Mouse (Mus musculus) hindbrain, embryonic 16.5 days (tissue): ENCODE data around the gene Selenoi. TPM values are rescaled to one million over a fixed set of nuclear protein-coding genes. Genes with fewer than 3 reads are reported as not detected.

Source experiments
- ATAC-seq: fragments of 200-750 bp; cut with Nextera tagmentation; 2 replicates; pipeline ENCODE4 v1.8.0; 2017; ENCODE audit warnings: moderate TSS enrichment, moderate library complexity
- H3K27ac ChIP-seq: fragments of 300-500 bp; sonication (generic); 2 replicates; pipeline ENCODE4 v1.5.1; 2014; ENCODE audit warnings: low read depth, mild to moderate bottlenecking, control low read depth, low read length, moderate library complexity
- H3K27me3 ChIP-seq: fragments of 300-500 bp; sonication (generic); replicated peaks from 2 replicates; pipeline ENCODE4 v1.6.1; 2014; ENCODE audit warnings: low read length; ENCODE audit not compliant: control insufficient read depth, insufficient read depth
- H3K36me3 ChIP-seq: fragments of 300-500 bp; sonication (generic); 2 replicates; pipeline ENCODE4 v1.6.1; 2014; ENCODE audit warnings: mild to moderate bottlenecking, low read length, moderate library complexity, mixed read lengths; ENCODE audit not compliant: control insufficient read depth, insufficient read depth
- H3K4me1 ChIP-seq: fragments of 300-500 bp; sonication (generic); 2 replicates; pipeline ENCODE4 v1.6.1; 2014; ENCODE audit warnings: low read depth, low read length; ENCODE audit not compliant: control insufficient read depth, insufficient read depth
- H3K4me2 ChIP-seq: fragments of 300-500 bp; sonication (generic); 2 replicates; pipeline ENCODE4 v1.6.1; 2014; ENCODE audit warnings: mild to moderate bottlenecking, low read length, control low read depth, moderate library complexity
- H3K4me3 ChIP-seq: fragments of 300-500 bp; sonication (generic); 2 replicates; pipeline ENCODE4 v1.5.1; 2014; ENCODE audit warnings: mild to moderate bottlenecking, low read length, control low read depth, moderate library complexity
- H3K9ac ChIP-seq: fragments of 300-500 bp; sonication (generic); 2 replicates; pipeline ENCODE4 v1.6.1; 2014; ENCODE audit warnings: low read depth, mild to moderate bottlenecking, control low read depth, low read length, moderate library complexity
- H3K9me3 ChIP-seq: fragments of 300-500 bp; sonication (generic); 2 replicates; pipeline ENCODE4 v1.6.1; 2014; ENCODE audit warnings: mild to moderate bottlenecking, low read length, moderate library complexity; ENCODE audit not compliant: control insufficient read depth
- WGBS: fragments of 180-500 bp; shearing (Covaris S2); extraction: QIAGEN DNeasy Blood & Tissue Kit; methylation state at CpG from one replicate; pipeline ENCODE4 v1.1.7; 2014; 5-methylcytosine and 5-hydroxymethylcytosine counted together
- polyA plus RNA-seq: library from polyadenylated mRNA; unstranded; fragments of >200 nt; fragmentation: Nextera tagmentation; extraction: Ambion mirVana; gene quantifications from 2 replicates; pipeline ENCODE4 v1.2.1, GENCODE M21; 2015

Gene Selenoi
- polyA plus RNA-seq = 26.5 and 29.8 TPM in 2 replicates

DNA sequence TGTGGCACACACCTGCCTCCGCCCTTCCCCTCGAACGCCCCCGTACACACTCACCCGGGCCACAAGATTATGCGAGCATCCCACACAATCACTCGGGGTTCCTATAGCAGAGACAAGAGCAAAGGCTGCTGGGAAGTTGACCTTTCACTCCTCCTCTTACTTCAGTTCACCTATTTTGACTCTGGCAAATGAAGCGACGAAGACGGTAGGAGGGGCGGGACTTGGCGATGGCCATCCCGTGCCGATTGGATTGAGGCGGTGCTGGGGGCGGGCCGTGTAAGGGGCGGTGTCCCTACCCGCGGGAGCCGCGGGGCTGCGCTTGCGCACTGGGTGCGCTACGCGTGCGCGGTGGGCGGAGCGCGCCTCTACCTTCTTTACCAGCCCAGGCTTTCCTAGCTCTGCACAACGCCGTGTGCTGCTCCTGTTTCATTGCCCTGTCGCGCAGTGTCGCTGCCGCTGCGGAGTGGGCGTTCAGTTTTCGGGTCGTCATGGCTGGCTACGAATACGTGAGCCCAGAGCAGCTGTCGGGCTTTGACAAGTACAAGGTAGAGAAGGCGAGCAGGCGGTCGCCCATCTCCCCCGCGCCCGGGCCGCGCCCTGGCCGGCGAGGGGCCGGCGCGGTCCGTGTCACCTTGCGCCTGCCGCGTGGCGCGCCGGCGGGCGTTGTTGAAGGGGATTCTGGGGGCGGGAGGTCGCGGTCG lies at the start of gene Selenoi:
TSS of gene Selenoi (plus strand) at position 311 of the 701 bp plus-strand sequence.
- H3K9me3 ChIP-seq = no peaks in the 10 kb centered on the region
- 1% methylated on average over 70 of the region's 71 CpGs for WGBS
- H3K4me1 ChIP-seq = peaks cover 26% of the 10 kb centered on the region
- ATAC-seq = peak; percentile 99
- no peaks in the 10 kb centered on the region; the same call in 1 of the 2 replicates for H3K36me3 ChIP-seq
- no peaks in the 10 kb centered on the region for H3K27me3 ChIP-seq
- peak within 1 kb of the TSS; percentile 89 for H3K9ac ChIP-seq
- H3K27ac ChIP-seq = peak within 1 kb of the TSS; percentile 94
- H3K4me2 ChIP-seq = peak within 1 kb of the TSS; percentile 90
- peak within 1 kb of the TSS; percentile 82 for H3K4me3 ChIP-seq

DNA sequence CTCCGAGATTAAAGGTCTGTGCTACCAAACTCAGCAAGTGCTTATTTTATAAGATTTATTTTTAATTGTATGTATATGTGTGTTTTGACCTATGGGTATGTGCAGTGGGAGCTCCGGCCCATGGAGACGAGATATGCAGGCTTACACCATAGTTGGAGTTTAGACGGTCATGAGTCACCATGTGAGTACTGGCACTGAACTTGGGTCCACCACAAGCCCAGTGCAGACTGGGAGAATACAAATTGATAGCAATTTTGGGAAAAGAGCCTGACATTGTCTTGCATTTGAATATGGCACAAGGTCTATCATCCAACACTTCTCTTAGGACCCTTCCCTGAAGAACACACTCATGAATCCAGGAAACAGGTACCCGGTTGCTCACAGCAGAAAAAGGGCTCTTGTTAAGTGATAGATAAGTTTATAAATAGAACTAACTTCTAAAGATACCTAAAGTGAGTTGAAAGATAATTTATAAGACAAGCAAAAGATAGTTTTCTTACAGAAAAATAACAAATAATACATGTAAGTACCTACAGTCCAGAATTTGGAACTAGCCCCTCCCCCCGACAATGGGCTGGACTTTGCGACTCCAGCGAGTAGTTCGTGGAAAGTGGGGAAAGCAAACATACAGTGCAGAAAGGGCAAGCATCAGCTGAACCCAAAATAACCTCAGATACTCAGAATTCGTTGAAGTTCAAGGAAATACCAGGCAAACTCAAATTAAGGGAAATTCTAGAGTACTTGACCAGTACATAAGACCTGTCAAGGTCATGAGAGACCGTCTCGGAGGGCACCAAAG lies 44.5 kb upstream of the Selenoi start:
- no peaks in the 10 kb centered on the region for H3K4me1 ChIP-seq
- H3K9ac ChIP-seq = no peak overlapping the region
- no peak for ATAC-seq
- no peak overlapping the region for H3K4me2 ChIP-seq
- no peaks in the 10 kb centered on the region for H3K9me3 ChIP-seq
- no peaks in the 10 kb centered on the region for H3K27me3 ChIP-seq
- no peak overlapping the region for H3K4me3 ChIP-seq
- WGBS = 95% methylated on average over 12 of the region's 12 CpGs
- H3K27ac ChIP-seq = no peak overlapping the region
- peaks cover 8% of the 10 kb centered on the region for H3K36me3 ChIP-seq

DNA sequence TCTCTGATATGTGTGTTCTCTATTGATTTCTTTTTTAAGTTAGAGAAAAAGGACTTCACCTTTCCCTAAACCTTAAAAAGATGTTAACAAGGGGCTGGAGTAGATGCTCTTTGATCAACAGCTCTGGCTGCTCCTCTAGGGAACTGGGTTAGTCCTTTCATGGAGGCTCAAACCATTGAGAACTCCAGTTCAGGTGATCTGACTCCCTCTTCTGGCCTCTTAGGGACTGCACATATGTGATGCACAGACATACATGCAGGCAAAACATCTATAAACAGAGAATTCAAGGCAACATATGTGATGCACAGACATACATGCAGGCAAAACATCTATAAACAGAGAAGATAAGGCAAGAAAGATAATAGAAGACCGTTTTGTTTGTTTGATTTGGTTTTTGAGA lies 39.9 kb upstream of the Selenoi start:
- no peaks in the 10 kb centered on the region for H3K27me3 ChIP-seq
- no peaks in the 10 kb centered on the region for H3K36me3 ChIP-seq
- 100% methylated on average over 1 of the region's 1 CpGs for WGBS
- H3K4me1 ChIP-seq = no peaks in the 10 kb centered on the region
- no peaks in the 10 kb centered on the region for H3K9me3 ChIP-seq
- H3K27ac ChIP-seq = no peak overlapping the region
- no peak for ATAC-seq
- no peak overlapping the region for H3K9ac ChIP-seq
- no peak overlapping the region for H3K4me3 ChIP-seq
- no peak overlapping the region for H3K4me2 ChIP-seq

DNA sequence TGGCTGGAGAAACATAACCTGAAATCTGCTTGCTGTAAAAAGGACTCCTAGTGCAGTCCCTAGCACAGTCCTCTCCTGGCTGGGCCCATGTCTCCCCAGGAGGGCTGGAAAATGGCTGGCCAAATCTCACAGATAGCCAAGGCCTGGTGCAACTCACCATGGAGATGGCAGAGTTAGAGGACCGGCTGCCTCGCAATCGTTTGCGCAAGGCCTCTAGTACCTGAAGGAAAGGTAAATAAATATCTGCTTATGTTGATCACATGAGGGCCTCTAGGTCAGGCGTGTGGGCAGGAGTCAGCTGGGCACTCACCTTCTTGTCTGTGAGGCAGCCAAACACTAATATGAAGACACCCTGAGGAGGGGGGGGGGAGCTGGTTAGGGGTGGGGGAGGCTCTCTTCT lies 37.0 kb upstream of the Selenoi start:
- Histone ChIP-seq H3K9ac (no peak overlapping the region), H3K9me3 (no peaks in the 10 kb centered on the region), H3K4me3 (no peak overlapping the region), H3K36me3 (no peaks in the 10 kb centered on the region), H3K4me1 (no peaks in the 10 kb centered on the region), H3K4me2 (no peak overlapping the region), H3K27ac (no peak overlapping the region), H3K27me3 (no peaks in the 10 kb centered on the region)
- 93% methylated on average over 5 of the region's 5 CpGs for WGBS
- ATAC-seq = no peak

DNA sequence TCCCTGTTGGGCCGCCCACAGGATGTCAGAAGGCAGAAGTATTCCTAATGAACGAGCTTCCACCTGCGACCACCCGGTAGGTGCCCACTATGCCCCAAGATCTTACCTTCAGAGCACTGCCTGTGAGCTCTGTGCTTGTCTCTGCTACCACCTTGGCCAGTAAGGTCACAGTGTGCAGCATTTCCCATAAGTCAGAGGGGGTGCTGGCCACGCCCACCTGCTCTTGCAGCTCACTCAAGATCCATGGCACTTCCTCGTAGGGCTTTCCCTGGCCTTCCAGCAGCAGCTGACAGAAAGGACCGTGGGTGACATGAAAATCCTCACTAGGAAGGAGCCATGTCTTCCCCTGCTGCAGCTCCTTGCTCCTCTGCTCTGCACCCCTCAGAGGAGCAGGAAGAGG lies 34.1 kb upstream of the Selenoi start:
- no peaks in the 10 kb centered on the region for H3K36me3 ChIP-seq
- no peak for ATAC-seq
- H3K9me3 ChIP-seq = no peaks in the 10 kb centered on the region
- no peak overlapping the region for H3K27ac ChIP-seq
- no peaks in the 10 kb centered on the region; the same call in 1 of the 2 replicates for H3K4me1 ChIP-seq
- 75% methylated on average over 7 of the region's 7 CpGs for WGBS
- H3K4me2 ChIP-seq = no peak overlapping the region
- H3K9ac ChIP-seq = no peak overlapping the region
- no peak overlapping the region for H3K4me3 ChIP-seq
- H3K27me3 ChIP-seq = no peaks in the 10 kb centered on the region

DNA sequence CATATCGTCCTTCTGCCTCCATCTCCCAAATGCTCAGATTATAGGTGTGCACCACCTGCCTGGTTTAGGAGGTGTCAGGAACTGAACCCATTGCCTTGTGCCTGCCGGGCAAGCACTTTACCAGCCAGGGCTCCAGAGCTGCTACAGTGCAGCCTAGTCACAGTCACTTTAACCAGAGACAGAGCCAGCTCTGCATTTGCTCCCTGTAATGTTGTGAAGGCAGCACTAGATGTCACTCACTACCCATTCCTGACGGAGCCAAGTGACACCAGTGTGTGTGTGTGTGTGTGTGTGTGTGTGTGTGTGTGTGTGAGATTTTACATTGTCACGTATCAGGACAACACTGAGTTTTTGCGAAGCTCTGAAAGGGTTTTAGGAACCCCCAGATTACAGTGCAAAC lies 30.9 kb upstream of the Selenoi start:
- WGBS = 46% methylated on average over 5 of the region's 5 CpGs

DNA sequence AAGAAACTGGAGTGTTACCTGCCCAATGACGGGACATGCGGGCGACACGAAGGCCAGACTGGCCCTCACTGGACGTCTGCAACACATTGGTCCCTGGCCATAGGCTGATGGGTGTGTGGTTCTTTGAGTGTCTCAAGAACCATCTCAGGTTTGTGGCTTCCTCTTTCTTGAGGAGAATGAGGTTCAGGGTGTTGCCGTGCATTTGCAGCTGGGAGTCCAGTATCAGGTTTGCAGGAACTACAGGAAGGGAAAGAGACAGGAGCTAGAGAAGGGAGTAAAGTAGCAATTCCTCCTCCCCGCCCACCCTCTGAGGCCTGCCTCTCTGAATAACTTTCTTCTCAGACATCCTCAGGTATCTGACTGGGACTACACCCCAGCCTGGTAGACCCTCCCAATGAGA lies 30.2 kb upstream of the Selenoi start:
- 90% methylated on average over 7 of the region's 7 CpGs for WGBS
- H3K4me3 ChIP-seq = no peak overlapping the region
- ATAC-seq = no peak
- no peak overlapping the region for H3K27ac ChIP-seq
- no peaks in the 10 kb centered on the region for H3K27me3 ChIP-seq
- H3K4me2 ChIP-seq = no peak overlapping the region
- H3K36me3 ChIP-seq = no peaks in the 10 kb centered on the region
- H3K4me1 ChIP-seq = no peaks in the 10 kb centered on the region; the same call in 1 of the 2 replicates
- H3K9me3 ChIP-seq = no peaks in the 10 kb centered on the region
- no peak overlapping the region for H3K9ac ChIP-seq

More for the DNA sequence above, 30.9 kb upstream of the Selenoi start:
- Histone ChIP-seq H3K4me1 (no peaks in the 10 kb centered on the region; the same call in 1 of the 2 replicates), H3K9me3 (no peaks in the 10 kb centered on the region), H3K36me3 (no peaks in the 10 kb centered on the region), H3K4me2 (no peak overlapping the region), H3K27ac (no peak overlapping the region), H3K4me3 (no peak overlapping the region), H3K27me3 (no peaks in the 10 kb centered on the region), H3K9ac (no peak overlapping the region)
- ATAC-seq = peak; percentile 81

DNA sequence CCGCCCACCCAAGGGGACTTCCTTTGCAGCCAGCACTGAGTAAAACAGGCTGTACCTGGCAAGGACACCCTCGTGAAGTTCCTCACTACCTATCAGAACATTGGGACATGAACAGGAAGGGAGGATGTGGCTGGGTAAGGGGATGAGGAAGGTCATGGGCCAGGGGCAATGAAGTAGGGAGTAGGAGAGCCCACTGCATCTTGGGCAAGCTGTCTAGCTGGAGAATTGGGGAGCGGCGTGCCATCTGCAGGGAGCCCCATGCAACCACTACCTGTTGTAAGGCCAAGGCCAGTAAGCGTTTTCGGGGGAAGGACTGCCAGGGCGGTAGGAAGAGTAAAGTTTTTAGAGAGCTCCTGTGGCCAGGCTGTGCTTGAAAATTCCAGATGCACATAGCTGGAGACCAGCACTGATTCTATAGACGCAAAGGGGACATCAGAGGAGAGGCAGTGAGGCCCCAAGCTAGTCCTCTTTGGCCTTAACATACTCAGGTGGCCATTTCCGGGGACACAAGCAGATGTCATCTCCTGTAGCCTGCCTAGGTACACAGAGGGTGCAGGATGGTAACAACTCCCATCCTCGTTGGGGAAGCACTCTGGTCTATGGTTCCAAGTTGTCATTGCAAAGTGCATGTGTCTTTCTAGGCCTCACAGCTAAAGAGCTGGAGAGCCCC lies 29.0 kb upstream of the Selenoi start:
- H3K27me3 ChIP-seq = no peaks in the 10 kb centered on the region
- ATAC-seq = no peak
- 83% methylated on average over 10 of the region's 10 CpGs for WGBS

DNA sequence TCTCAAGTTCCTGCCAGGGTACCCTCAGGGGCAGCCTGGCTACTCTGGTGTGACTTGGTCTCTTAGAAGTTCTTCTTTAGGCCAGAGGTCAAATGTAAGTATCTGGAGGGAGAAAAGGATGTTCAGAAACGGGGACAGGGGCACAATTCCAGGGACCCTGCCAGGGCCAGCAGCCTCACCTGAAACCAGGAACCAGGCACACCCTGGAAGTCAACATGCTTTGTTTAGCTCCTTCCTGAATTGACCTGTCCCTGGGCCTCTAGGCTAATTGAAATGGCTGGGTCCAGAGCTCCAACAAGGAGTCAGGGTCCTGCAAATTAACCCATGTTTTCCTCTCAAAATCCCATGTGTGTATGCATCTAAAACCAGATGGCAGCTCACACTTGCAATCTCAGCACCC lies 27.9 kb upstream of the Selenoi start:
- no peak for ATAC-seq
- Histone ChIP-seq H3K4me1 (no peaks in the 10 kb centered on the region; the same call in 1 of the 2 replicates), H3K4me3 (no peak overlapping the region), H3K27me3 (no peaks in the 10 kb centered on the region), H3K27ac (no peak overlapping the region), H3K9ac (no peak overlapping the region), H3K9me3 (no peaks in the 10 kb centered on the region), H3K4me2 (no peak overlapping the region), H3K36me3 (no peaks in the 10 kb centered on the region)
- 43% methylated on average over 1 of the region's 1 CpGs for WGBS

More for the DNA sequence above, 29.0 kb upstream of the Selenoi start:
- Histone ChIP-seq H3K9me3 (no peaks in the 10 kb centered on the region), H3K36me3 (no peaks in the 10 kb centered on the region), H3K27ac (no peak overlapping the region), H3K4me1 (no peaks in the 10 kb centered on the region; the same call in 1 of the 2 replicates), H3K9ac (no peak overlapping the region), H3K4me2 (no peak overlapping the region), H3K4me3 (no peak overlapping the region)
